Mouse (Mus musculus) thymus, adult 2 months (tissue): ENCODE measurements around the gene Olfr777.
"Not testable (repeated sequence)": the region's sequence is repeated elsewhere in the genome, so short reads cannot be mapped to it uniquely, and the experiment has no call there.

Experiments
- CTCF ChIP-seq: fragments of 200-500 bp; IDR thresholded peaks from 2 replicates; pipeline ENCODE4 v1.5.1; 2012; ENCODE audit warnings: mild to moderate bottlenecking, control low read depth, low read length, moderate library complexity, borderline replicate concordance; ENCODE audit not compliant: control insufficient read depth, poor library complexity, insufficient read depth; ENCODE audit errors: extremely low read depth
- POLR2A ChIP-seq: fragments of 200-500 bp; IDR thresholded peaks from 2 replicates; pipeline ENCODE4 v1.6.1; 2012; ENCODE audit warnings: mild to moderate bottlenecking, low read length, control low read depth, moderate library complexity; ENCODE audit not compliant: control insufficient read depth, poor library complexity, insufficient read depth; ENCODE audit errors: extremely low read depth

- not testable (repeated sequence) for TF ChIP-seq POLR2A, CTCF
These were observed 41.7 kb upstream of the Olfr777 start for GRCm38 (mm10) chr10:129312973-129313372.
